8 mouse cellular contexts compared by ENCODE assay signal in genomic region chr13:83730713-83731480, GRCm38 (mm10).
DNase-seq lines count a peak whose midpoint lies in the region; ATAC-seq and TF ChIP-seq lines count a peak whose summit lies in the region.

No protein-coding gene starts in this region.

- H3K27me3 ChIP-seq in spleen, adult 2 months (ENCODE audit: control insufficient read depth, insufficient read depth, low read length) = peaks cover 44% of the 10 kb centered on the region
- H3K27me3 ChIP-seq in cerebellum, adult 2 months (ENCODE audit: control insufficient read depth, insufficient read depth, low read length) = no peaks in the 10 kb centered on the region
- peaks cover 79% of the 10 kb centered on the region for H3K27me3 ChIP-seq in liver, embryonic 16.5 days (ENCODE audit: control insufficient read depth, insufficient read depth, low read depth, low read length)

- peak overlapping the region; percentile 45; the same call in 1 of the 2 replicates for H3K4me3 ChIP-seq in spleen, adult 2 months (ENCODE audit: extremely low read depth, insufficient read depth, insufficient read length)
- H3K4me3 ChIP-seq in cerebellum, adult 2 months (replicated peaks; ENCODE audit: insufficient read depth, low read depth, low read length) = peak overlapping the region; percentile 99
- peak overlapping the region; percentile 58 for H3K4me3 ChIP-seq in liver, embryonic 16.5 days (ENCODE audit: low read depth, low read length)

- no peaks in the 10 kb centered on the region for H3K36me3 ChIP-seq in spleen, adult 2 months (ENCODE audit: control insufficient read depth, insufficient read depth, low read length)
- no peaks in the 10 kb centered on the region for H3K36me3 ChIP-seq in liver, embryonic 16.5 days (ENCODE audit: control insufficient read depth, insufficient read depth)

- under 1% methylated on average over 77 of the region's 91 CpGs for WGBS in spleen, adult 2 months
- under 1% methylated on average over 86 of the region's 91 CpGs for WGBS in cerebellum, adult 2 months
- WGBS in liver, embryonic 16.5 days (ENCODE audit: insufficient replicate concordance) = under 1% methylated on average over 69 of the region's 91 CpGs

- peak; percentile 60; the same call in 1 of the 2 replicates for ATAC-seq in liver, embryonic 16.5 days (ENCODE audit: low read depth)

- no peak for TF ChIP-seq POLR2A in spleen, adult 2 months (IDR thresholded peaks at IDR 0.05; ENCODE audit: low read depth, low read length)
- TF ChIP-seq POLR2A in cerebellum, adult 2 months (IDR thresholded peaks at IDR 0.05; ENCODE audit: borderline replicate concordance, insufficient read depth, low read length) = peak; percentile 34; the same call in 1 of the 2 replicates

- no peak for DNase-seq in spleen, adult 2 months (ENCODE audit: low read depth in 1 of 2, low spot score in 2 of 2)
- no peak for DNase-seq in spleen, adult 12 weeks (ENCODE audit: low spot score)
- peak; percentile 92 to 94 for DNase-seq in cerebellum, adult 2 months
- DNase-seq in forelimb bud, embryonic 11.5 days (ENCODE audit: low read depth, low spot score) = peak; percentile 80
- peak; percentile 71 for DNase-seq in kidney, postnatal 10 days
- peak; percentile 89 for DNase-seq in right cerebral cortex, adult 18-20 months
- DNase-seq in gastrocnemius, adult 8-10 months (ENCODE audit: low spot score in 2 of 2) = no peak

- H3K4me2 ChIP-seq in liver, embryonic 16.5 days (ENCODE audit: low read depth, low read length) = peak overlapping the region; percentile 74

- no peak overlapping the region for H3K9ac ChIP-seq in liver, embryonic 16.5 days (ENCODE audit: low read depth, low read length)

- H3K27ac ChIP-seq in spleen, adult 2 months (ENCODE audit: insufficient read depth, low read length) = no peak overlapping the region
- H3K27ac ChIP-seq in cerebellum, adult 2 months (ENCODE audit: insufficient read depth, low read length) = peak overlapping the region; percentile 100
- no peak overlapping the region for H3K27ac ChIP-seq in liver, embryonic 16.5 days (ENCODE audit: low read length)

- no peak for TF ChIP-seq CTCF in spleen, adult 2 months (IDR thresholded peaks at IDR 0.05; ENCODE audit: extremely low read depth, insufficient read depth, insufficient read length, insufficient replicate concordance)
- TF ChIP-seq CTCF in cerebellum, adult 2 months (IDR thresholded peaks at IDR 0.05; ENCODE audit: borderline replicate concordance, insufficient read depth, low read depth, low read length) = no peak

- no peaks in the 10 kb centered on the region for H3K9me3 ChIP-seq in liver, embryonic 16.5 days (replicated peaks; ENCODE audit: control insufficient read depth, low read length)

- peaks cover 12% of the 10 kb centered on the region; the same call in 1 of the 2 replicates for H3K4me1 ChIP-seq in spleen, adult 2 months (ENCODE audit: control insufficient read depth, insufficient read depth, insufficient read length)
- H3K4me1 ChIP-seq in cerebellum, adult 2 months (ENCODE audit: control insufficient read depth, insufficient read depth, low read length) = peaks cover 2% of the 10 kb centered on the region; the same call in 1 of the 2 replicates
- H3K4me1 ChIP-seq in liver, embryonic 16.5 days (ENCODE audit: control insufficient read depth, low read depth, low read length) = no peaks in the 10 kb centered on the region; the same call in 1 of the 2 replicates

Comparison
In these comparisons a context has a peak if more than half of its experiments do, and no peak if none do; other contexts are left out.
1. DNase-seq: peak in cerebellum, adult 2 months (2 of 2), forelimb bud, embryonic 11.5 days (single experiment), kidney, postnatal 10 days (single experiment) and right cerebral cortex, adult 18-20 months (single experiment); none in spleen, adult 2 months (0 of 2), spleen, adult 12 weeks (single experiment) and gastrocnemius, adult 8-10 months (0 of 2).
2. H3K4me3 ChIP-seq: peak in every context shown above with its lines; median percentile 99 in cerebellum, adult 2 months; 58 in liver, embryonic 16.5 days; 45 in spleen, adult 2 months.